Mouse (Mus musculus): ENCODE data around the gene Kcnk5.

The Kcnk5 gene

DNA sequence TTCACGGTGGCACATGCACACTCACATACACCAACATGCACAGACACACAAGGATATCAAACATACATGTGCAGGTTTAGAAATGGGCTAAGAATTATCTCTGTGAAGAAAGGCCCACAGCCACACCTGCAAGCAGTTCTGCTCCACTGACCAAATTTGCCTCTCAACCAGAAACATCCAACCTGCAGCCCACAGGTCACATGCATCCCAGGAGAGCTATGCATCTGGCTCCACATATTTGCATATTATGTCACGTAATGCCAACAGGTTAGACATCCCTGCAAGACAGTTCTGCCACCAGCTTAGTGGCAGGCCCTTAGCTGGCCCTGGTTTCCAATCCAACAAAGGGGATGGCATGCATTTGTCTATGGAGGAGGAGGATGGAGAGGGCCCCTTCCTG, 13.6 kb downstream of the Kcnk5 start:
- in situ Hi-C loops (cut with MboI, MseI): no loop called here

DNA sequence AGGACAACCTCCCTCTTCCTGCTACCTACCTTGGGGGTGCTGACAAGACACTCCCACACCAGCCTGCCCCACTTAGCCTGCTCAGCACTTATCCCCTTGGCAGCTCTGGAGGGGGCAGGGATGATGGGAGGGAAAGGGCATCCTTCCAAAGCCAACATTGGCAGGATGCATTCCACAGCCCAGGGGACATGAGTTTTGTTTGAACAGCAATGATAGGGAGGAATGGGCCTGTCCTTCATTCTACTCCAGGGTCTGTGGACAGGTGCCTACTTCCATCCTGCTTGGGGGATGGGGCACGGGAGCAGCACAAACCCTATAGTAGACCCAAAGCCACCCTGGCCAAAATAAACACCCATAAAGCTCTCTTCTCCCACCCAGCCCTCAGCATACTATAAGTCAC, 16.2 kb downstream of the Kcnk5 start:
- in situ Hi-C loops (cut with MboI, MseI): no loop called here

DNA sequence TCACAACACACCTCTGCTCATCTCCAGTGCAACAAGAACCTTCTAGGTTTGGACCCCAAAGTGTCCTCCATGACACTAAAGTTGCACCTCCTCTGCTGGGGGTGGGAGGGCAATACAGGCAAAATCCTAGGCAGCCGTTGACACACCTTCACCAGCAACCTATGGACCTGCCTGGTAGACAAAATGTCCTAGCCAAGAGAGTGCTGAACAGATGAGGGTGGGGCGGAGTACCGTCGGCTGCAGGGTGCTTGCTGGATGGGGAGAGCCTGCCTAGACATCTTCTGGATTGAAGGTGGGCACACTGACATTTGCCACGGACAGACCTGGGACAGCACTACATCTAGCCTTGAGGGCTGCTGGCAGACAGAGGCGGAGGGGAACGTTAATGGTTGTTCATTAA, 17.2 kb downstream of the Kcnk5 start:
- in situ Hi-C loops (cut with MboI, MseI): no loop called here

DNA sequence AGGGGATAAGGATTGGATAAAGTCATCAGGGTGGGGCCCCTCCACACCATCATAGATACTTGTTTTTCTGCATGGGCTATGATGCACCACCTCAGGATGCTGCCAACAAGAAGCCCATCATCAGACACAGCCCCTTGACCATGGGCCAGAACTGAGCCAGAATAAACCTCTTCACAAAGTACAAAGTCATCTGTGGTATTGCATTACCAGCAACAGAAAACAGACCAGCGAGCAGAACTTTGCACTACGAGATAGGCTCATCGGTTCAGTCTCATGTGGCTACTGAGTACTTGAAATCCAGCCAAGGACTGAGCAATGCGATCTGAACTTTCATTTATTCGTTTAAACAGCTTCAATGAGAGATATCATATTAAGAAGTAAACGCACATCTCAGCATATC, 18.9 kb downstream of the Kcnk5 start:
- in situ Hi-C loops (cut with MboI, MseI): no loop called here

DNA sequence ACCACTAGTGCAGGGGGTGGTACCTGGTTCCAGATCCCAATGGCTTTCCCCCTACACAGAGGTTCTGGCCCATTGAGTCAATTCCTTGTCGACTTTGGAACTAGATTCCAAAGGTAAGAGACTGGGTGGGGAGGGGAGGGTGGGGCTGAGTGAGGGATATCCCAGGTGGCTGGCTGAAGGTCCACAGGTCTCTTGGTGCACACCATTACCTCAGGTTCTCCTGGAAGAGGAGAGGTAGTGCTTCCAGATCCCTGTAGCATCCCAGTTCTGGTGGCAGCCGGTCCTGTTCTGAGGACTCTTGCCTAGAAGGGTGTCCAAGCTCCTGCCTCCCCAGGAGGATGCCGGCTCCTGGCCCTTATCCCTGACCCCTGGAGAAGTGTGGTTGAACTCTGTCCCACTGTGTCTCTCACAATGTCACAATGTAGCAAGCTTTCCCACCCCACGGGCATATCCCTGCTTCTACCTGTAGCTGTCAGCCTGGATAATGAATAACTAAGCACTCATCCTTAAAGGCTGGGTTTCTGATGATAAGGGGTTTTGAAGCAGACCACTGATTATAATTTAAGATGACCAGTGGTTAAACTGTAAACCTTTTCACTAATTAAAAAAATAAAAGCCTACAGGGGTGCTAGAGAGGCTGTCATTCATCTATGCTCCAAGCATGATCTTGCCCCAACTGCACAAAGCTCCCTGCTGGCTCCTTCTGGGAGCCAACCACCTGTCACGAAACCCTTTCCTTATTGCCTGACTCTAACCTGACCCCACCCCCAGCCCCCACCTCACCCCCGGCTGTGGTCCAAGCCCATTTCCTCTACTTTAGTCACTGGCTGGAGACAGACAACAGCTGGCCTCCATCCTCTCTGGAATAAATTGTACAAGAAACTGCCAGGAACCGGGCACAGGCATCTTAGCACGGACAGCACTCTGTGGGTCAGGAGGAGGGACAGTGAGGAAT, 22.6 kb downstream of the Kcnk5 start:
- in situ Hi-C loops (cut with MboI, MseI): no loop called here

DNA sequence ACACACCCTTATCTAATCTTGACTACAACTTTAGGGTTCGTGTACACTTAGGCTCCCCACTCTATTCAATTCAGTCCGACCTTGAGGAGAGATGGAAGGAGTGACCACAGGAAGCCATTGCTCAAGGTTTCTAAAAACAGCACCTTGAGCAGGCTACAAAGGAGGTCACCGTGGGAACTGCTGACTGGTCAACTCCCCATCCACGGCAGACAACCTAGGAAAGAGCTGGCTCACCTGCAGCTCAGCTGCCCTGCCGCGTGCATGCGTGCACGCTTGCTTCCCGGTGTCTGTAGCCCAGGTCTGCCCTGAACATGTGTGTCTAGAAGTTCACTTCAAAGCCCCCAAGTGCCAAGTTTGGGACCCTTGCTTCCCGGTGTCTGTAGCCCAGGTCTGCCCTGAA, 24.0 kb downstream of the Kcnk5 start:
- in situ Hi-C loops (cut with MboI, MseI): no loop called here

DNA sequence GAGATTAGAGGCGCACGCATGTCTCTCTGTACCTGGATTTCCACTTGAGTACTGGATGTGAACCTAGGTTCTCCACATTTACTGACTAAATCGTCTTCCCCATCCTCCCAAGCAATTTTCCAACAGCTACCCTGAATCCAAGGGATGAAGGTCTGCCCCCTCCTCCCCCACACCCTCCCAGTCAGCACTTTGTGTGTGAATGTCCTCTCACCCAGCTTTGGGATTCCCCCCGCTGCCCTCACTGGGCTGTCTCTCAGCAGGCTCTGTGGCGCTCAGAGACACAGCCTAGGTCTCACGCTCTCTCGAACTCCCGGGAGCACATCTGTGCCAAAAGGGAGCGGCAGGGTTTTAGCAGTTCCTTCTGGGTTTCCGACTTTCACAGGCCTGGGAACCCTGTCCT, 25.9 kb downstream of the Kcnk5 start:
- in situ Hi-C loops (cut with MboI, MseI): no loop called here

DNA sequence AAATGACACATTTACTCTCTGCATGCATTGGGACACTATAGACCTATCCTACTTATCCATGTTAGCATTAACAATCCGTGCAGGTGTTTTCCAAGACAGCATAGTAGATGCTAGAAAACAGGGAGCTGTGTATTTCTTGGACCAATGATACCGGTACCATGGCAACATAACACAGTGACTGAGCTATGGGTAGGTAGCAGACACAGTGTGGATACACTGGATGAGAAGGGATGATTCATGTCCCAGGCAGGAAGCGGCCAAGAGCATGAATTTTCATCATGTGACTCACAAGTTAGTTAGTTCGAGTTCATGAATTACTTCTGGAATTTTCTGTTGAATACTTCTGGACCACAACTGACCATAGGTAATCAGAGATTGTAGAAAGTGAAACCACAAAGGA, 26.7 kb downstream of the Kcnk5 start:
- in situ Hi-C loops (cut with MboI, MseI): no loop called here

DNA sequence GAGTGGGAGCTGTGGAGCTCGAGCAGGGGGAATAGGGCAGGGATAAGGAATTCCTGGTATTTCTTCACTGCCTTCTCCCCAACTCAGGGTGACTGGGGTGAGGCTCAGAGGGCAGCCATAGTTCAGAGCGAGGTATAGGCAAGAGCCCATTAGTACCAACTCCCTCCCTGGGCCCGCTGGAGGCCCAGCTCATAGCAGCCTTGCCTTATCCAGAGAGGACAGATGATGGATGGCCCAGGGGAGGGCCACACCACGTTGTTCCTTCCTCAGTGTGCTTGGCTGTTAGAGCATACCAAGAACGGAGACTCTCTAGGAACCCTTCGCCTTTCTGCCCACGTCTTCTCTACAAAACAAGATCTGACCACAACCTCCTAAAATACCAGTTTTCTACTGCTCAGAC, 27.4 kb downstream of the Kcnk5 start:
- in situ Hi-C loops (cut with MboI, MseI): no loop called here

DNA sequence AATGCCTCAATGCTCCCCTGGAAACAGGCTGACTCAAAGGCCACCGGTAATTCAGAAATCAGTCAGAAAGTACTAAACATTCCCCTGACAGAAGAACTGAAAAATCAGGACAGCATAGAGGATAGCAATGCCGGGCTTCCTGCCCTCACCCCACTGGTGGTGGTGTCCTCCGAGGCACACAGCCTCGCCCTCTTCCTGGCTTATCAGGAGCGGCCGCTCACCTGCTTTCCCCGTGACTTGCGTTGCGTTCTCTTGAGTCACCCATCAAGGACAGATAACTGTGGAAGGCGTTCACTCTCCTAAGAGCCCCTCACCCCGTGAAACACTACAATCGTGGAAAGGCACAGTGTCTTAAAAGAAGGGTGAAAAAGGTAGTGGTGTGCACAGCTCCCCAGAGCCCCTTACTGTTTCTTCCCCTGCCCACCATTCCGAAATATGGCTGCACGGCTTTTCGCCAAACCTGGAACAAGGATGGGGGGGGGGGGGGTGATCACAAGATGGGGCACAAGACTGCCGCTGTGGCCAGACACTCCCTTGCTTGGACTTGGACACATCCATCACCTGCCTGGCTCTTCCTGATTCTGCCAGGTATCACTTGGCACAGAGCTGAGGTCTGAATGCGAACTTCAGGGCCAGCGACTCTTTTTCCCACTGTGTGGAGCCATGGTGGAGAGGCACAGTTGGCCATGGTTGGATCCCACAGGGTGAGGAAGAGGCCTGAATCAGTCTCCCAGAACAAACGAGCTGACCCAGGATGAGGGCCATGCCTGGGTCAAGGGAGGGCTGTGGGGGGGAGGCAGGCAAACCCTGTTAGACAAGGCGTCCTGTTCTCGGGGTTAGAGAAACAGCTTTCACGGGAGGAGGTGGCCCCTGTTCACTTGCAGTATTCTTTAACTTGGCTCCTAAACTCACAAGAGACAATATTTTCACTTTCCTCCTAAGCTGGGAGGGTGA, 32.2 kb downstream of the Kcnk5 start:
- in situ Hi-C loops (cut with MboI, MseI): no loop called here

DNA sequence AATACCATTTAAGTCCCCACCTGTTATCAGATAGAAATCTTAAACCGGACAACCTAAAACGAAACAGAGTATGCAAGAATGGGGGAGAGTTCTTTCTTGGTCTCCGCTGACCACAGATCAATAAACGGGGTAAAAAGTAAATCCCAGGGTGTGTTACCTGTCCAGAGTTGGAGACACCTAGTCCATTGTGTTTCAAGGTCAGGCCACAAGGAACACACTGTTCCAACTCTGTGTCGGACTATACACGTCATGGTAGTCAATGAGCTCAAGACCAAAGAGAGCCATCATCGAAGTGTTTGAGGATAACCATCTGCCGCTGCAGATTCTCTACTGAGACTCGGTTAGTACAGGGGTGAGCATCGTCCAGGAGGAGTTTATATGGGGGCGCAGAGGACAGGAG, 33.1 kb downstream of the Kcnk5 start:
- in situ Hi-C loops (cut with MboI, MseI): no loop called here

DNA sequence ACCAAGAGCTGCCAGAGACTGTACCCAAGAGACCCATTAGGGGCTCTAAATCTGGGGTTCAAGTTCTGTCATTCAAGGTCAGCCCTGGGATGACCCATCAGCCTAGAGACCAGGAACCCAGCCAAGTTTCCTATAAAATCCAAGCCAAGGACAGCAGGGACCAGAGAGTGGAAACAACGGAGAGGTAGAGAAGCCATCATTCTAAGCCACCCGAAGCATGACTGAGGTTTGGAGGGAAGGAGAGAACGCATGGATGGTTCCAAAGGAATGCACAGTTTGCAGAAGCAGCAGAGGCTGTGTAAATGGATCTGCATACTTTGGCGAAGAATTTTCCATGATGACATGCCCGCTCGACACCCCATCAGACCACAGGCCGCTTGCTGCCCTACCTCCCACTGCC, 33.8 kb downstream of the Kcnk5 start:
- in situ Hi-C loops (cut with MboI, MseI): no loop called here

DNA sequence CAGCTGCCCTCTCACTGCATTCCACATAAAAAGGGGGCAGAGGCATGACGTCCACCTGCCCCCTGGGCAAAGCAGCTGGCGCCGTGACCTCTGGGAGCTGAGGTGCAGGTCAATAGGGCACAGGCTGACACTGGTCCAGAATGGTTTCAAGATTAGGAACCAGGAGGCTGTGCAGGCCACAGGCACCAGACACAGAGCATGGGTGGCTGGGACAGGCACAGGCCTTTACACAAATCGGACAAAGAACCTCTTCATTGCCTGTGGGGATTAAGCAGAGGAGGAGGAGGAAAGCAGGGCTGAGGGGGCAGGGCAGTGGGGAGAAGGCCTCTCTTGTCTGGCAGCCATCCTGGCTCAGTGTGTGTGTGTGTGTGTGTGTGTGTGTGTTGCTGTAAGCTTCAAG, 37.5 kb downstream of the Kcnk5 start:
- in situ Hi-C loops (cut with MboI, MseI): no loop called here

DNA sequence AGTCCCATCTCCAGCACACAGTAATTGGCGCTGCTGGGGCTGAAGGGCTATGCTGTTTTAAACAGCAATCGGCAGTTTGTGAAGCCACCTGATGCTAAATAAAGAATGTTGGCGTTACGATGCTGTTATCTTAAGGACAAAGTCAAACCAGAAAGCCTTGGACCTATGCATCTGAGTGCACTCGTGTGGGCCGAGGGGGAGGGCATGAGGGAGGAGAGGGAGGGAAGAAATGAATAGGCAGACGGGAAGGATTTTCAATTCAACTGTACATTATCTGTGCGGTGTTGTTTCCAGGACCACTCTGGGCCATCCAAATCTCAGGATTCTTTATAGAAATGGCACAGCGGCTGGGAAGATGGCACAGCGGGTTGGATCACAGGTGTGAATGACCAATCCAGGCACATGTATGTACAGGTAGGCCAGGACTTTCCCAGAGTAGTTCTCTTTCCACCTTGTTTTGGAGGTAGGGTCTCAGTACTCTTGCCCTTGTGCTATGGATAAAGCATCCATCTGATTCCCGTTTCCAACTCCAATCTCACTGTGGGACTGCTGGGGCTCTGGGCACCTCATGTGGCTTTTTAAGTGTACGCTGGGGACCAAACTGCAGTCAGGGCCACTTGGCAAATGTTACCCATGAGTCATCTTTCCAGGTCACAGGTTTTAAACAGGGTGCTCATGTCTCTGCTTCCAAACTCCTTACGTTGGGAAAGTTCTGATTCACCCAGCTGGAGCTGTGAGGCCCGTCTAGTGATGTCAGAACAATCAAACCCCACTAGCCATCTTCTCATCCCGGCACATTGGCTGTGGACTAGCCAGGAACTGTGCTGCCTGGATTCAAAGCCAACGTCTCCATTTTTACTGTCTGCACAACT, 42.9 kb downstream of the Kcnk5 start, which contains the start of gene Saysd1:
Gene Saysd1, minus strand, starts transcription at position 51 of the 872 bp plus-strand sequence.
- in situ Hi-C loops (cut with MboI, MseI): no loop called here

DNA sequence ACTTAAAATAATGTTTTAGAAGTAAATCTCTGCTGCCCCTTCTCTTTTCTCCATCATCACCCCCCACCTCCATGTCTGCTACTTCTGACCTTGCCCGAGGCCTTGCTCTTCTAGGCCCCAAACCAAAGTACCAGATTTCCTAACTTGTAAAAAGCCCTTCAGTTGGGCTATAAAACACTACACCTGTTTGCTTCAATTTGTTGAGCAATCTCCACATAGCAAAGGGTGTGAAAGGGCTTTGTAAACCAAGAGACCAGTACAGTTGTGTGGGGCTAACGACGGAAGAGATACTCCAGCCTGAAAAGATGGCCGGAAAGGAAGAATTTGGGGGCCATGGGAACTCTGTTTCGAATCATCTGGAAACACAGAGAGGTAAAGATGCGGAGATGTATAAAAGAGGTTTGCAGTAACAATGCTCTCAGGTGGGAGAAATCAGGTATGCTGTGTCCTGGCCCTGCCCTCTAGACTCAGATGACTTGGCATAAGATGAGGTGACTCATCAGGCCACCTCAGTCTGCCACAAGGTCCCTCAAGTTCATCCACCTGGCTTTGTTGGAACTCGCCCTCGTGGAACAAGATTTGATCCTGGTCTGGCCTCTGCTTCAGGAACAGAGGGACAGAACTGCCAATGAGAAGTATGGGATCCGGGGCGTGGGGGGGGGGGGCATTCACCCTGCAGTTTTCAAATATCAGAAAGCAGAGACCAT, 46.5 kb downstream of the Kcnk5 start:
- in situ Hi-C loops (cut with MboI, MseI): no loop called here

DNA sequence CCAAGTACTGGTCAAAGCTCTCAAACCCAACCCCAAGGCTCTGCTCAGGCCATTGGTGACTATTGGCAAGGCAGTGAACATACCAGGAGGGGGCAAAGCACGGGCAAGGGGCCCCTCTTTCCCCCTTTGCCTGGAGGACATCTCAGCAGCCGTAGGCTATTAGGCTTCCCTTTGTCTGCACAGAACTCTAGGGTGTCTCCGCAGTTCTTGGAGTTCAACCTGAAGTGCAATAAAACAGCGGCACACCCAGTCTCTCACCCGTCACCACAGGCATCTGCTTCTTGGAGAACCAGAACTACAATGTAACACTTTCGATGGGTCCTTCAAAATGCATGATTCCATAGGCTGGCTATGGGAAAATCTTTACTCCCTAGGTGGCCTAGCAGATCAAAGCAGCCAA, 53.4 kb downstream of the Kcnk5 start:
- in situ Hi-C loops (cut with MboI, MseI): loop anchor here (5.0 kb wide), 1 partner anchor 124 kb away; no protein-coding TSS in a partner anchor

DNA sequence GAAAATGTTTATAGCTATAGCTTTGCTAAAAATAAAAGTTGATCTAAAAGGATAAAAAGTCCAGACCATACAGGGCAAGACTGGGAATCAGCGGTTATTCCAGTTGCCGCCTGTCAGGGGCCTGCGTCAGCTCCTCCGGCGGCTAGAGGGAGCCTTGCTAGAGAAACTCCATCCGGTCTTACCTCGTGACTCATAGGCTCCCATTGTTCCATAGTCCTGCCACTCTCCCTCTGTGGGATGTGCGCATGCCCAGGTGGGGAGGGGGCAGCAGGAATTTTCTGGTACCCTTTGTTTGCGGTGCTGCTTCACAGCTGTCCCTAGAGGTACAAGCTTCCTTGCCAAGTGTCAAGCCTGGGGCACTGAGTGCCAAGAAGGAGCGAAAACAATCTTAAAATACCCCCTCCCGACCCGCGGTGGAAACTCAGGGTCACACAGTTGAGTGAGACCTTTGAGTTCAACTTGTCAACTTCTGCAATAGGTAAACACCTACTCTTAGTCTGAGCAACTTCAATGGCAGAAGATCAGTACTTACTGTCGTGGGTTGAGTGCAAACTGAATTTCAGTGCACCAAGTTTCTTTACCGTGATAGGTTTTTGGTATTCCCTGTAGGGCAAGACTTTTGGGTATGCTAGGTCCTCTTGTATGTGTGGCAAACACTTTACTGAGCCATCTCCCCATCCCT, 54.1 kb downstream of the Kcnk5 start:
- in situ Hi-C loops (cut with MboI, MseI): loop anchor here (5.0 kb wide), 1 partner anchor 125 kb away; no protein-coding TSS in a partner anchor

DNA sequence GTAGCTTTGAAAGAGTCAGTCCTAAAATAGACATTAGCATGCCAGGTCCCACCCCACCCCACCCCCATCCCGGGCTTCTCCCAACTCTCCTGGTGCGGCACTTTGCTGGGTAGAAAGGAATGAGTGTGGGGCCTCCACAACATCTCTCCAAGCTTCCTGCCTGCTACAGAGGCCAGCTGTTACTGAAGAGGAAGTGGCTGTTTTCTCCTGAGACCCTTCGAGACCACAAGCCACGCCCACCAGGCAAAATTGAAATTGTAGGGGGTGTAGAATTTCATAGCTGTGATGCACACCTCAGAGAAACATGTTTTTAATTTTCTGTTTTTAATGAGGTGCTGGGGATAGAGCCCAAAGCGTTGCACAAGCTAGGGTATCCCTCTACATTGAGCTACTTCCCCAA, 60.7 kb downstream of the Kcnk5 start:
- in situ Hi-C loops (cut with MboI, MseI): no loop called here

DNA sequence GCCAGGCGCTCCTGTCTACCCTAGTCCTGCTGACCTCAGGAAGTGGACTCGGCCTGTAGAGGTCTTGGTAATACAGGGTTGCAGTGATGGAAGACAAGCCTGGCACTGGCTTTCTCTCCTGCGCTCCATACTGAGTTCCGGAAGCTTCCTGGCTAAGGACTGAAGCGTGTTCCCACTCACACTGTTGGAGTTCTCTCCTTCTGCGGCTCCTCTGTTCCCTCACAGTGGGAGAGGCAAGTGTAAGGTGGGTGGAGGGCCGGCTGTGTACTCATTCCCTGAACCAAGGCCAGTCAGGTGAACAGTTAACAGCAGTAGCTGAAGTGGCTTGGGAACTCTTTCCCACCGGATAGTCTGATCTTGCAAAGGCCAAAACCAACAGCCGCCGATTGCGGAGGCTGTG, 61.6 kb downstream of the Kcnk5 start:
- in situ Hi-C loops (cut with MboI, MseI): no loop called here

DNA sequence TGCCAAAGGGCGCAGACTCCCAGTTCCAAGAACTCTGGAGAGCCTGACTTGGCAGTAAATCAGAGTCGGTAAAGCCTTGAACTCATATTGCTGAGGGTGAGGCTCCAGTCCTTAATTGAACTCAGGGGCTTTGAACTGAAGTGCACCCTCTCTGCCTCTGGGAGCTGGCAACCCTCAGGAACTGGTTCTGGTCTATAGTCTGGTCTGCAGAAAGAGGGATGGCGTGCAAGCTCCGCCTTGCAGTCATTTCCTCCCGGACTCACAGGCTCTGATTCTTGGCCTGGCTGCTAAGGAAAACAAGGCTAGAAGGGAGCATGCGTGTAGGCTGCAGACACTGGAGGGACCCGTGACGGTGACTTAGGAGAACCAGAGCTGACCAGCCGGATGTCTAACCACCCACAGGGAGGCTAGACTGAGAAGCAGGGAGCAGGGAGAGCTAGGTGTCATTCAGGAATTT, 65.4 kb downstream of the Kcnk5 start:
- in situ Hi-C loops (cut with MboI, MseI): no loop called here
